20 mouse cellular contexts compared by ENCODE assay signal in genomic region chr11:85821659-85822058, GRCm38 (mm10). TPM values are rescaled to one million over a fixed set of nuclear protein-coding genes. Genes with fewer than 3 reads are reported as not detected.
"Had no signal": no experiment of that assay in that cellular context is flagged by ENCODE, and none has a peak within 500 bp of the region (broad histone marks: within the 10 kb centered on the region; RNA-seq: fewer than 3 reads in every experiment).

No protein-coding gene starts in this region.

- H3K9ac ChIP-seq: hindbrain, embryonic 15.5 days; limb, embryonic 15.5 days; liver, embryonic 13.5 days; midbrain, embryonic 15.5 days; neural tube, embryonic 13.5 days had no signal

- H3K36me3 ChIP-seq: hindbrain, embryonic 15.5 days; limb, embryonic 15.5 days; liver, embryonic 13.5 days; midbrain, embryonic 15.5 days; neural tube, embryonic 13.5 days had no signal

- H3K4me2 ChIP-seq: hindbrain, embryonic 15.5 days; limb, embryonic 15.5 days; liver, embryonic 13.5 days; midbrain, embryonic 11.5 days; midbrain, embryonic 15.5 days; neural tube, embryonic 13.5 days had no signal

- ATAC-seq: inflammation-experienced regulatory T-cells, adult 6 months; midbrain, embryonic 15.5 days had no signal

- H3K4me3 ChIP-seq: hindbrain, embryonic 15.5 days; left cerebral cortex, adult 2 months; limb, embryonic 15.5 days; liver, embryonic 13.5 days; midbrain, embryonic 15.5 days; neural tube, embryonic 13.5 days had no signal

- DNase-seq: liver, embryonic 13.5 days; lung, adult 18-20 months; lung, postnatal 10 days; lung, postnatal 4 days; right cerebral cortex, postnatal 25 days; thymus, adult 18-20 months; thymus, postnatal 14 days had no signal

- H3K4me1 ChIP-seq: hindbrain, embryonic 15.5 days had no signal

- H3K9me3 ChIP-seq: hindbrain, embryonic 15.5 days; limb, embryonic 15.5 days; liver, embryonic 13.5 days; midbrain, embryonic 15.5 days; neural tube, embryonic 13.5 days had no signal

- H3K27ac ChIP-seq: hindbrain, embryonic 15.5 days; left cerebral cortex, adult 2 months; limb, embryonic 15.5 days; liver, embryonic 13.5 days; midbrain, embryonic 15.5 days; neural tube, embryonic 13.5 days had no signal

RNA-seq across cellular contexts. Expression of gene Tbx2, which starts 10.7 kb away (rescaled TPM):
- polyA plus RNA-seq: inflammation-experienced regulatory T-cells, adult 6 months had no signal

RNA-seq across cellular contexts. Expression of gene Gm11444, which starts 28.5 kb away (rescaled TPM):
- total RNA-seq: layer of hippocampus, postnatal 25 days; left cerebral cortex, adult 2 months; left cerebral cortex, postnatal 14 days; megakaryocyte, adult 5-6 weeks had no signal
- polyA plus RNA-seq: hindbrain, embryonic 15.5 days; inflammation-experienced regulatory T-cells, adult 6 months; limb, embryonic 11.5 days; limb, embryonic 15.5 days; liver, embryonic 13.5 days; midbrain, embryonic 11.5 days; midbrain, embryonic 15.5 days; neural tube, embryonic 13.5 days; stomach, embryonic 14.5 days; urinary bladder, adult 2 months had no signal
